Mouse (Mus musculus): Measurements from ENCODE around the gene Cenpm.

DNA sequence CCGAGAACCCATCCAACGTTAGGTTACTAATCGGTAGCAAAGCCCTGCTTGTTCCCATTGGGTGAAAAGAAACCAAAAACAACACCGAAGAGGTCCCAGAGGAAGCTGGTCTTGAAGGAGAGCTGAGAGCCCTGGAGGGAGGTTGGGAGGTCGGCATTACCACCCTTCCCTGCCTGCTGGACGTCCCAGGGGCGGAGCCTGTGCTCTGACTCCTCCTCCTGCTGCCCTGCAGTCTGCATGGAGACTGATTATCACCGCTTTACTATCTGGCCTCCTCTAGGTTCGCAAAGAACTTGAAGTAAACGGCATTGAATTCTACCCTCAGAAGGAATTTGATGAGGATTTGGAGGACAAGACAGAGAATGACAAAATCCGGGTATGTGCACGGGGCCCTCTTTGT lies 41.6 kb upstream of the Cenpm start:
- TF ChIP-seq CTCF (conservative IDR thresholded peaks at IDR 0.05; ENCODE audit: insufficient read depth, insufficient read length, low read depth, low read length) (no peak), POLR2A (IDR thresholded peaks at IDR 0.05; ENCODE audit: low read depth, low read length) (no peak)
